Mouse (Mus musculus): ENCODE results near the gene Socs2. TPM values are rescaled to one million over a fixed set of nuclear protein-coding genes. Genes with fewer than 3 reads are reported as not detected.
A peak's percentile ranks its signal among the peaks of the same experiment; 100 is the strongest.

The Socs2 gene
- polyA plus RNA-seq (2014; fragmentation: Nextera tagmentation; extraction: Ambion mirVana): 46.1 and 48.6 TPM in 2 replicates

DNA sequence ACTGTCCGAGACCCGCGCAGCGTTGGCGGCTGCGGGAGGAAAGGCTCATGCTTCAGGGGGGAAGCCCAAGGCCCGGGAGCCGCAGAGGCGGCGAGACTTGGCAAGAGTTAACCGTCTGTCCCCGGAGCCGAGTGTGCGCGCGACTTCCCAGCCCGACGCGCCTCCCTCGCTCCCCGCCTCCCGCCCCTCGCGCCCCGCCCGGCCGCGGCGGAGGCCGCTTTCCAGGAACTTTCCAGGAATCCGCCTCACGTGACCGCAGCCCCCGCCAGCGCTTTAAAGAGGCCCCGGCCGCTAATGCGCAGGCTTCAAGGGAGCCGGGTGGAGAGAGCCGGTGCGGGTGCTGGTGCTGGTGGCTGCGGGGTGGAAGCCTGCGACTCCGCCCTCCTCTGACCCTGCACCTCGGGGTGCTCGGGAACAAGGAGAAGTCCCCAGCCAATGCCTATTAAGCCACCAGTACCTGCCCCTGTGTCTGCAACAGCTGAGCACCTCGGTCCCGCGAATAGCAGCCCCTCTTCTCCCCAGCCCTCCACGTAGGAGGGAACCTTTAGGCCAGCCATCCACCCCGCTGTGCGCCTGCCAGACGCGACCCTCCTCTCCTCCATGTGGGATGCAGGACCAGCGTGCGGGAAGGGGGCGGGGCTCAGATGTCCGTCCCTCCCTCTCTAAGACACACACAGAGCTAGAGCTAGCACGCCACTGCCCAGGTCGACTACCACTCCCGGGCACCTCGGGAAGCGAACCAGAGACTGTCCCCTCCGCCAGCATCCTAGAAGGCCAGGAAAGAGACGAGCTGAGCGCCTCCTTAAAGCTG is at the start of gene Socs2:
Gene Socs2 (minus strand): TSS at position 496 of the 811 bp plus-strand sequence.
- Histone ChIP-seq H3K4me2 (ENCODE audit: low read length) (peak within 1 kb of the TSS; percentile 97), H3K9ac (ENCODE audit: low read length) (peak within 1 kb of the TSS; percentile 90), H3K9me3 (ENCODE audit: control insufficient read depth, low read length) (no peaks in the 10 kb centered on the region), H3K36me3 (ENCODE audit: control insufficient read depth, insufficient read depth, low read length) (peaks cover 5% of the 10 kb centered on the region; the same call in 1 of the 2 replicates), H3K4me3 (ENCODE audit: control insufficient read depth in 1 of 2, insufficient read depth in 1 of 2, low read depth in 1 of 2, low read length in 2 of 2) (peak within 1 kb of the TSS; percentile 71 to 83), H3K27me3 (ENCODE audit: control insufficient read depth, insufficient read depth, low read length) (0 out of 2 replicates have a peak, but pooled peaks cover 6% of the 10 kb centered on the region), H3K27ac (replicated peaks in 1 of 2; ENCODE audit: control insufficient read depth in 1 of 2, insufficient read depth in 1 of 2, low read depth in 2 of 2, low read length in 2 of 2) (peak within 1 kb of the TSS; percentile 58 to 91; a peak in 3 of 4 replicates), H3K4me1 (ENCODE audit: control insufficient read depth in 2 of 2, insufficient read depth in 2 of 2, low read length in 2 of 2) (peaks cover 0 to 15% of the 10 kb centered on the region in 2 experiments; a peak in 3 of 4 replicates)
- ATAC-seq (ENCODE audit: insufficient number of reproducible peaks, insufficient read depth, low FRiP score, low read depth): peak; percentile 83
- under 1% methylated on average over 61 of the region's 66 CpGs for WGBS

DNA sequence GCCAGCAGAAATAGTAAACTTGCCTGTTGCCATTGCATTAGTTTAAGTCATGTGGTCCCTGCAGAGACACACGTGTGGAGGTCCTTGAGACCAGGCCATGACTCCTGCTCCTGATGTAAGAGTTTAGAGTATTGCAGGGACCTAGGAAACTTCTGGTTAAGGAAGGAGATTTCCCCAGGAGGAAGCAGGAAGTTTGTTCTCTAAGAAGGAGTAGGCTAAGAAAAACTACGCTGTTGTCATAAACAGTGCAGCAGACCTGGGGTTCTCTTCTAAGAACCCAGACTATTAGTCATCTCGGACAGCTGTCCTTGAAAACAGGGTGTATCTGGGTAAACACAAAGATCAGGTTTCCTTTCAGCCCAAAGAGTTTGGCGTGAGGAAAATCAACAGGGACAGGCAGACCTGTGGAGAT is 48.5 kb upstream of the Socs2 start:
- Histone ChIP-seq H3K4me2 (ENCODE audit: low read length) (no peak overlapping the region), H3K36me3 (ENCODE audit: control insufficient read depth, insufficient read depth, low read length) (no peaks in the 10 kb centered on the region), H3K27me3 (ENCODE audit: control insufficient read depth, insufficient read depth, low read length) (no peaks in the 10 kb centered on the region), H3K4me3 (ENCODE audit: control insufficient read depth in 1 of 2, insufficient read depth in 1 of 2, low read depth in 1 of 2, low read length in 2 of 2) (no peak overlapping the region), H3K4me1 (ENCODE audit: control insufficient read depth in 2 of 2, insufficient read depth in 2 of 2, low read length in 2 of 2) (no peaks in the 10 kb centered on the region), H3K9ac (ENCODE audit: low read length) (no peak overlapping the region), H3K27ac (replicated peaks in 1 of 2; ENCODE audit: control insufficient read depth in 1 of 2, insufficient read depth in 1 of 2, low read depth in 2 of 2, low read length in 2 of 2) (no peak overlapping the region), H3K9me3 (ENCODE audit: control insufficient read depth, low read length) (no peaks in the 10 kb centered on the region)
- 30% methylated on average over 4 of the region's 4 CpGs for WGBS
- ATAC-seq (ENCODE audit: insufficient number of reproducible peaks, insufficient read depth, low FRiP score, low read depth): no peak

DNA sequence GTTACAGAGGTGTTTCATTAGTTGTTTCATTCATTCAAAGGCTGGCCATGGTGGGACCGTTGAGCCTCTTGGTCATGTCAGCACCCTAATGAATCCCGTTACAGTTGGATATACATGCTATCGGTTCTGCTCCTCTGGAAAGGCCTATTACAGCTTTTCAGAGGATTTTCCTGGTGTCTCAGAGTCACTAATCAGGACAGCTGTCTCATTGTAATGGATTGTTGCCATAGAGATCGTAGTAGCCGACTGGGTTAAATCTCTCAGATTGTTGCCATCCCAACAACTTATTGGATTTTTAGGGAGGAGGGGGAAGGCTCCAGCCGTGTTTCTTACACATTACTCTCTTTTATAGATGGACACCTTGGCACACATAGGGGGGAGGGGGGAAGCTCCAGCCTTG is 47.5 kb upstream of the Socs2 start:
- H3K27me3 ChIP-seq (ENCODE audit: control insufficient read depth, insufficient read depth, low read length): no peaks in the 10 kb centered on the region
- H3K4me3 ChIP-seq (ENCODE audit: control insufficient read depth in 1 of 2, insufficient read depth in 1 of 2, low read depth in 1 of 2, low read length in 2 of 2): no peak overlapping the region
- no peaks in the 10 kb centered on the region for H3K4me1 ChIP-seq (ENCODE audit: control insufficient read depth in 2 of 2, insufficient read depth in 2 of 2, low read length in 2 of 2)
- 79% methylated on average over 6 of the region's 6 CpGs for WGBS
- no peak overlapping the region for H3K9ac ChIP-seq (ENCODE audit: low read length)
- H3K4me2 ChIP-seq (ENCODE audit: low read length): no peak overlapping the region
- no peaks in the 10 kb centered on the region for H3K9me3 ChIP-seq (ENCODE audit: control insufficient read depth, low read length)
- no peak for ATAC-seq (ENCODE audit: insufficient number of reproducible peaks, insufficient read depth, low FRiP score, low read depth)
- H3K27ac ChIP-seq (replicated peaks in 1 of 2; ENCODE audit: control insufficient read depth in 1 of 2, insufficient read depth in 1 of 2, low read depth in 2 of 2, low read length in 2 of 2): no peak overlapping the region
- no peaks in the 10 kb centered on the region for H3K36me3 ChIP-seq (ENCODE audit: control insufficient read depth, insufficient read depth, low read length)

DNA sequence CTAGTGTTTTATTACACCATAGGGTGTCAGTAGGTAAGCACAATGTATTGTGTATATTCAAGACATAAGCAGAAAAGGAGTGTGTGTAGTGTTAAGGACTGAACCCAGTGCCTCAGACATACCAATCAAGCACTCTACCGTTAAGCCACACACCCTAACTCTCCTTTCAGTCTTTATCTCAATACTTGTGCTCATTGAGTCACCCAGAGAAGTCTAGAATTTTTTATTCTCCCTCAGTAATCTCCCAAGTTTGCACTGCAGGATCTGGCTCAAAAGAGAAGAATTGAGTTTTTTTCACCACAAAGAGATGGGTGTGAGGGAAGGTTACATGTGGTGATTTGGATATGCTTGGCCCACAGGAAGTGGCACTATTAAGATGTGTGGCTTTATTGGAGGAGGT is 45.3 kb upstream of the Socs2 start:
- H3K4me3 ChIP-seq (ENCODE audit: control insufficient read depth in 1 of 2, insufficient read depth in 1 of 2, low read depth in 1 of 2, low read length in 2 of 2): no peak overlapping the region
- no peak overlapping the region for H3K4me2 ChIP-seq (ENCODE audit: low read length)
- H3K27ac ChIP-seq (replicated peaks in 1 of 2; ENCODE audit: control insufficient read depth in 1 of 2, insufficient read depth in 1 of 2, low read depth in 2 of 2, low read length in 2 of 2): no peak overlapping the region
- no peaks in the 10 kb centered on the region for H3K4me1 ChIP-seq (ENCODE audit: control insufficient read depth in 2 of 2, insufficient read depth in 2 of 2, low read length in 2 of 2)
- no peaks in the 10 kb centered on the region for H3K36me3 ChIP-seq (ENCODE audit: control insufficient read depth, insufficient read depth, low read length)
- H3K9ac ChIP-seq (ENCODE audit: low read length): no peak overlapping the region
- no peak for ATAC-seq (ENCODE audit: insufficient number of reproducible peaks, insufficient read depth, low FRiP score, low read depth)
- H3K9me3 ChIP-seq (ENCODE audit: control insufficient read depth, low read length): no peaks in the 10 kb centered on the region
- no peaks in the 10 kb centered on the region for H3K27me3 ChIP-seq (ENCODE audit: control insufficient read depth, insufficient read depth, low read length)
- 55% methylated on average over 1 of the region's 1 CpGs for WGBS

DNA sequence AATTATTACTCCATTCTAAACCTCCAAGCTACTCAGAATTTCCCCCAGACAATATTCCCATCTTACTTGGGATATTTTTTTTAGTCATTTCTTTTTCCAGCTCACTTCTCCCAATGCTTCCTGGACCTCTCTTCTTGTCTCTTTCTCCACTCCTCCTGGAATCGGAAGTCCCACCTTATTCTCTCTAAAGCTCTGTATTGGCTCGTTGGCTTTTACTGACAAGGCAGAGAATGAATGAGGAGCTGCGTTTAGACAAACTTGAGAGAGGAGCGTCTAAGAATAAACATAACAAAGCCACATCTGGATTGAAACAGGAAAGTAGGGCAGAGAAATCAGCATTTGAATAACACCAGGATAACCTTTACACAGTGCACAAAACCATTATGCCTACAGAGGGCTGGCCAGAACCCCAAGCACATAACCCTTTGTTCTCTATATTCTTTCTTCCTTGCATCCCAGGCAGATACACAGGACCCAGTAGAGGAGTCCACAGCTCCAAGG is 44.1 kb upstream of the Socs2 start:
- no peaks in the 10 kb centered on the region for H3K4me1 ChIP-seq (ENCODE audit: control insufficient read depth in 2 of 2, insufficient read depth in 2 of 2, low read length in 2 of 2)
- no peaks in the 10 kb centered on the region for H3K27me3 ChIP-seq (ENCODE audit: control insufficient read depth, insufficient read depth, low read length)
- WGBS: 63% methylated on average over 4 of the region's 4 CpGs
- H3K36me3 ChIP-seq (ENCODE audit: control insufficient read depth, insufficient read depth, low read length): no peaks in the 10 kb centered on the region
- no peak overlapping the region for H3K9ac ChIP-seq (ENCODE audit: low read length)
- no peaks in the 10 kb centered on the region for H3K9me3 ChIP-seq (ENCODE audit: control insufficient read depth, low read length)
- no peak overlapping the region for H3K4me3 ChIP-seq (ENCODE audit: control insufficient read depth in 1 of 2, insufficient read depth in 1 of 2, low read depth in 1 of 2, low read length in 2 of 2)
- no peak overlapping the region for H3K4me2 ChIP-seq (ENCODE audit: low read length)
- ATAC-seq (ENCODE audit: insufficient number of reproducible peaks, insufficient read depth, low FRiP score, low read depth): no peak
- H3K27ac ChIP-seq (replicated peaks in 1 of 2; ENCODE audit: control insufficient read depth in 1 of 2, insufficient read depth in 1 of 2, low read depth in 2 of 2, low read length in 2 of 2): no peak overlapping the region

DNA sequence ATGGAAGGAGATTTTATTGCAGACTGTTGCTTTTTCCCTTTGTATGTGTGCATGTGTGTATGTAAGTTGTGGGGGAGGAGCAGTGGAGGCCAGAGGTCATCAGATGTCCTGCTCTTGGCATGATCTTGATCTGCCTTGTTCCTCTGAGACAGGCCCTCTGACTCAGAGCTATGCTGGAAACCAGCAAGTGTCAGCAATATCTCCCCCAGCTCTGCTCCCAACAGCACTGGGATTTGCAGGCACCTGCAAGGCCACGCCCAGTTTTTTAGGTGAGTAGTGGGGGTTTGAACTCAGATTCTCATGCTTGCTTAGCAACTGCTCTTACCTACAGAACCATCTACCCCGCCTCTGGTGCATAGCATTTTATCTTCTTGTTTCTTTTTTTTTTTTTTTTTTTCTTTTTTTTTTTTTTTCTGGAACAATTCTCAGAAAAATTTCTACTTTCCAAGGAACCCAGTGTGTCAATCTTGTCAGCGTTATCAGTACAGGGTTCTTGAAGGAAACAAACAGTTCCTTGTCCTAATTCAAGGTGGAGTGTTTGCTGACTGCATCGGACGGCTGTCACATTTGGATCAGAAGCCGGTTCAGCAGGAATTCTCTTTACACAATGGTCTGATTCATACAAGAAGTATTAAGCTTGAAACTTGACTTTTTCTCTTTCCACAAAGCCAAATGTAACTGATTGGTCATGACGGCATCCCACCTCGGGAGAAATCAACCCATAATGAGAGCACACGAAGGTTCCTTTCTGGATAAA is 41.2 kb upstream of the Socs2 start:
- no peak overlapping the region for H3K9ac ChIP-seq (ENCODE audit: low read length)
- ATAC-seq (ENCODE audit: insufficient number of reproducible peaks, insufficient read depth, low FRiP score, low read depth): no peak
- no peaks in the 10 kb centered on the region for H3K4me1 ChIP-seq (ENCODE audit: control insufficient read depth in 2 of 2, insufficient read depth in 2 of 2, low read length in 2 of 2)
- no peak overlapping the region for H3K4me2 ChIP-seq (ENCODE audit: low read length)
- H3K27ac ChIP-seq (replicated peaks in 1 of 2; ENCODE audit: control insufficient read depth in 1 of 2, insufficient read depth in 1 of 2, low read depth in 2 of 2, low read length in 2 of 2): no peak overlapping the region
- no peaks in the 10 kb centered on the region for H3K9me3 ChIP-seq (ENCODE audit: control insufficient read depth, low read length)
- no peaks in the 10 kb centered on the region for H3K36me3 ChIP-seq (ENCODE audit: control insufficient read depth, insufficient read depth, low read length)
- WGBS: 83% methylated on average over 9 of the region's 9 CpGs
- no peaks in the 10 kb centered on the region for H3K27me3 ChIP-seq (ENCODE audit: control insufficient read depth, insufficient read depth, low read length)
- no peak overlapping the region for H3K4me3 ChIP-seq (ENCODE audit: control insufficient read depth in 1 of 2, insufficient read depth in 1 of 2, low read depth in 1 of 2, low read length in 2 of 2)

DNA sequence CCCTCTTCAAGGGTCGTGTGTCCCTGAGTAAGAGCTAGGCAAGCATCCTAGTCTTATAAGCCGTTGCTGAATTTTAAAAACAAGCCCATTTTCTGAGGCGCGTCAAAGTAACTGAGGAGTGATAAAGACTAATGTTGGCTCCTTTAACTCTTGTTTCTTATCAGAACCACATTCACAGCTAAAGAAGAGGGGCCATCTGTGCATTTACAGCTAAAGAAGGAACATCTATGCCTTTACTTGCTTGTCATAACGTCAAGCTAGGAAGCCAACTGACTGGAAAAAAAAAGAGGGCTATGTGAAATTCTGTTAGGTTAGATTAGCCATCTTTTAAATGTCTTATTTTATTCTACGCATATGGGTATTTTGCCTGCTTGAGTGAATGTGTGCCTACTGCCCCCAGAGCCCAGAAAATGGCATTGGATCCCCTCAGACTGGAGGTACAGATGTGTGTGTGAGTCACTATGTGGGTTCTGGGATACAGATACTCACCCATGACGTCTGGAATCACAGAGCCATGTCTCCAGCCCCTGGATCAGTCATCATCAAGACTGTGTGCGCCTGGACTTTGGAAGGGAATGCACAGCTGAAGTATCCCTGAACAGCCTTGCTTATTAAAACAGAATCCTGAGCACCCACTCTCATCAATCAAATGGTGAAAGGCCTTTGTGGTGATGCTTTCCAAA is 40.5 kb upstream of the Socs2 start:
- ATAC-seq (ENCODE audit: insufficient number of reproducible peaks, insufficient read depth, low FRiP score, low read depth): no peak
- Histone ChIP-seq H3K27ac (replicated peaks in 1 of 2; ENCODE audit: control insufficient read depth in 1 of 2, insufficient read depth in 1 of 2, low read depth in 2 of 2, low read length in 2 of 2) (no peak overlapping the region), H3K4me1 (ENCODE audit: control insufficient read depth in 2 of 2, insufficient read depth in 2 of 2, low read length in 2 of 2) (no peaks in the 10 kb centered on the region), H3K9ac (ENCODE audit: low read length) (no peak overlapping the region), H3K9me3 (ENCODE audit: control insufficient read depth, low read length) (no peaks in the 10 kb centered on the region), H3K36me3 (ENCODE audit: control insufficient read depth, insufficient read depth, low read length) (no peaks in the 10 kb centered on the region), H3K4me2 (ENCODE audit: low read length) (no peak overlapping the region), H3K27me3 (ENCODE audit: control insufficient read depth, insufficient read depth, low read length) (no peaks in the 10 kb centered on the region), H3K4me3 (ENCODE audit: control insufficient read depth in 1 of 2, insufficient read depth in 1 of 2, low read depth in 1 of 2, low read length in 2 of 2) (no peak overlapping the region)
- 60% methylated on average over 8 of the region's 8 CpGs for WGBS
